Mouse (Mus musculus) limb, embryonic 15.5 days (tissue): ENCODE results near the gene Timm22. TPM values are rescaled to one million over a fixed set of nuclear protein-coding genes. Genes with fewer than 3 reads are reported as not detected.
A peak's percentile ranks its signal among the peaks of the same experiment; 100 is the strongest.

ENCODE experiments used
- ATAC-seq: fragments of 200-750 bp; cut with Nextera tagmentation; 2 replicates; pipeline ENCODE4 v1.8.0; 2017; ENCODE audit warnings: low read depth, moderate TSS enrichment; ENCODE audit not compliant: insufficient number of reproducible peaks, low FRiP score, low TSS enrichment
- H3K27ac ChIP-seq: fragments of 300-500 bp; sonication (generic); 2 replicates; pipeline ENCODE4 v1.5.1; 2015; ENCODE audit warnings: moderate library complexity, mild to moderate bottlenecking, inconsistent platforms
- H3K27me3 ChIP-seq: fragments of 300-500 bp; sonication (generic); 2 replicates; pipeline ENCODE4 v1.6.1; 2015; ENCODE audit warnings: inconsistent platforms
- H3K36me3 ChIP-seq: fragments of 300-500 bp; sonication (generic); 2 replicates; pipeline ENCODE4 v1.6.1; 2015; ENCODE audit warnings: inconsistent platforms
- H3K4me1 ChIP-seq: fragments of 300-500 bp; sonication (generic); 2 replicates; pipeline ENCODE4 v1.6.1; 2015; ENCODE audit warnings: inconsistent platforms
- H3K4me2 ChIP-seq: fragments of 300-500 bp; sonication (generic); 2 replicates; pipeline ENCODE4 v1.6.1; 2015; ENCODE audit warnings: mild to moderate bottlenecking, inconsistent platforms
- H3K4me3 ChIP-seq: fragments of 300-500 bp; sonication (generic); 2 replicates; pipeline ENCODE4 v1.5.1; 2015; ENCODE audit warnings: mild to moderate bottlenecking, inconsistent platforms
- H3K9ac ChIP-seq: fragments of 300-500 bp; sonication (generic); 2 replicates; pipeline ENCODE4 v1.6.1; 2015; ENCODE audit warnings: inconsistent platforms
- H3K9me3 ChIP-seq: fragments of 300-500 bp; sonication (generic); 2 replicates; pipeline ENCODE4 v1.6.1; 2016; ENCODE audit warnings: inconsistent platforms
- WGBS: fragments of 180-500 bp; shearing (Covaris S2); methylation state at CpG from one replicate; pipeline ENCODE4 v1.1.7; 2015; 5-methylcytosine and 5-hydroxymethylcytosine counted together
- polyA plus RNA-seq: library from polyadenylated mRNA; unstranded; fragments of >200 nt; fragmentation: Nextera tagmentation; extraction: Ambion mirVana; gene quantifications from 2 replicates; pipeline ENCODE4 v1.2.1, GENCODE M21; 2015

The Timm22 gene
- polyA plus RNA-seq, 1 experiment from 2014 or later = 107 TPM

DNA sequence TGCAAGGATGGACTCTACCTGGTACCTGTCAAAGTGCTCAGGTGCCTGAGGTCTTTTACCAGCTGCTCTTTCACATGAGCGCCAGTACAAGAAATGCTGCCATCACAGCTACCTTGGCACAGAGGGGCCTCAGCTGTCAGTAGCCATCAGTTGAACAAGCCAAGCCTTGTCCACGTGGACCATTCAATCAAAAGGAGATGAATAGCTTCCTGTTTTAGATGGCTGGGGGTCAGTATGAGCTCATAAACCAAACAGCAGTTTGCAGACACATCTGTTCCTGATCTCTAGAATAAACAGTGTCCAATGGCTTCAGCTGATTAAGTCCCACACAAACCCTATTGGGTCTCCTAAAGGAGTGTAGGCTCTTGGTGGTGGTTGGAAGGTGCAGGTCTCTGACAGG lies 9.2 kb downstream of the Timm22 start:
- Histone ChIP-seq H3K4me2 (no peak overlapping the region), H3K9ac (no peak overlapping the region), H3K4me3 (no peak overlapping the region), H3K27me3 (no peaks in the 10 kb centered on the region), H3K27ac (no peak overlapping the region), H3K9me3 (no peaks in the 10 kb centered on the region), H3K4me1 (peaks cover 49% of the 10 kb centered on the region), H3K36me3 (peaks cover 81% of the 10 kb centered on the region)
- no peak for ATAC-seq
- WGBS = 35% methylated on average over 2 of the region's 2 CpGs

DNA sequence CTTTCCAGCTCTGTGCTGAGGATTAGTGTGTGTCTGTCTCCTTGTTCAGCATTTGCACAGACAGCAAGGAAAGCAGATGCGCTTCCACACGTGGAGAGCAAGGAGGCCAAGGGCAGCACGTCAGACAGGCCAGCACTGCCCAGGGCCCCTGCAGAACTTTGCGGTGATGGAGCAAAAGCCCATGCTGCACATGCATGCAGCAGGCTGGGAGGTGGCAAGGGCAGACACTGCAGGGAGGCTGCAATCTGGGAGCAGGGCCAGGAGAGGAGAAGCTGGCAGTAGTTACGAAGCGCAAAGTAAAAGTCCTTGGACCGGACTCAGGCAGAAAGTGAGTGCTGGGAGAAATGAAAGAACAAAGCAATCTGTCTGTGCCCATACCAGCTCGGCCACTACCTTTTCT lies 11.7 kb downstream of the Timm22 start:
- Histone ChIP-seq H3K4me1 (peaks cover 42% of the 10 kb centered on the region), H3K9me3 (no peaks in the 10 kb centered on the region), H3K27me3 (no peaks in the 10 kb centered on the region), H3K4me3 (no peak overlapping the region), H3K4me2 (no peak overlapping the region), H3K9ac (no peak overlapping the region), H3K27ac (no peak overlapping the region), H3K36me3 (peaks cover 92% of the 10 kb centered on the region)
- WGBS = 70% methylated on average over 8 of the region's 8 CpGs
- no peak for ATAC-seq

DNA sequence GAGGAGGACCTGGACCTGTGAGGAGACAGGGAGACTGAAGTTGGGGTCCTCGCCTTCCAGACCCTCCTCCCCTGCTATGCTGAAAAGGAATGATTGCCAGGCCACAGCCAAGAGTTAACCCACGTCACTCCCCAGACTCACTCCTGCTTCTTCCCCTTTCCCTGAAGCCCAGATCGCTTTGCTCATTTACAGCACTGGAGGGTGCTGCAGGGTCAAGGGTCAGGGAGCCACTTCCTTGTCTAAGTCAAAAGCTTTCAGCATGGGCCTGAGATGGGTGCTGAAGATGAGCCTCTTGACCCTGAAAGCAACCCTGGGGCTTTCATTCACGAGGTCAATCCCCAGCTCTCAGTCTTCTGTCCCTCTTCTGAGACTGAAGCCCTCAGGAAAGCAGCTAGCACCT lies 12.4 kb downstream of the Timm22 start:
- WGBS = 59% methylated on average over 4 of the region's 4 CpGs
- H3K36me3 ChIP-seq = peaks cover 95% of the 10 kb centered on the region
- no peak overlapping the region for H3K27ac ChIP-seq

DNA sequence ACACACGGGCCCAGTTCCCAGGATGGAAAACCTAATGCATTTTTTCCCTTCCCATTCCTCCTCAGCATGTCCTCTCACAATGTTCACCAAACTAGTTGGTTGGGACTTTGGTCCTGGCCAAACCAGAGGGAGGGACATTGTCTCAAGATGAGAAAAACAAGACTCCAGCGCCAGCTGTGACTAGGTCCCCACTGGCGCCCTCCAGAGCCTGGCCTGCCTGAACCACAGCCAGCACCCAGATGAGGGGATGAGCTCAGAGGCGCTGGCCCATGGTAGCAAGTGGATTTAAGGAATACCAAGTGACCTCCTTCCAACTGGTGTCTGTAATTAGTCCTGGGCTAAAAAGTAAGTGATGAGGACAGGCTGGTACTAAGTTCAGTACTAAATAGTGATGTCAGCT lies 14.1 kb downstream of the Timm22 start:
- H3K36me3 ChIP-seq = peaks cover 92% of the 10 kb centered on the region
- H3K4me2 ChIP-seq = no peak overlapping the region
- peaks cover 29% of the 10 kb centered on the region for H3K4me1 ChIP-seq
- H3K27ac ChIP-seq = no peak overlapping the region
- H3K27me3 ChIP-seq = no peaks in the 10 kb centered on the region
- ATAC-seq = no peak
- 52% methylated on average over 4 of the region's 4 CpGs for WGBS
- H3K9me3 ChIP-seq = no peaks in the 10 kb centered on the region
- no peak overlapping the region for H3K4me3 ChIP-seq
- no peak overlapping the region for H3K9ac ChIP-seq

More for the DNA sequence above, 12.4 kb downstream of the Timm22 start:
- Histone ChIP-seq H3K4me3 (no peak overlapping the region), H3K9me3 (no peaks in the 10 kb centered on the region), H3K9ac (no peak overlapping the region), H3K4me1 (peaks cover 34% of the 10 kb centered on the region), H3K4me2 (no peak overlapping the region), H3K27me3 (no peaks in the 10 kb centered on the region)
- ATAC-seq = no peak

DNA sequence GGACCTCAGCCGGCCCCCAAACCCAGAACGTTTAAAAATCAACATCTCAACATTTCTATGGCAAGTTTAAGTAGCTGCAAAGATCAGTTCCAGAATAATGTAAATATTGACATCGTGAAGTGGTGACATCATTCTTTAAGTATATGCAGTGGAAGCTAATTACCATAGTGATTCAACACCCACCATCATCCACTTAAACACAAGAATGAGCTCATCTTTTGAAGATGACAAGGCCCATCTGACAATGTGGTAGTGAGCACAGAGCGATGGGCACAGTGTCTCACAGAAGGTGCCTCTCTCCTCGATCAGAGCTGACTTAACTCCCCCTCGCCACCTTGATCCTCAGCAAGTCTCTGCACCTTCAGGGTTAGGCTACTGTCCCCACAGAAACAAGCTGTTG lies 19.0 kb downstream of the Timm22 start:
- Histone ChIP-seq H3K36me3 (peaks cover 49% of the 10 kb centered on the region), H3K9ac (no peak overlapping the region)

DNA sequence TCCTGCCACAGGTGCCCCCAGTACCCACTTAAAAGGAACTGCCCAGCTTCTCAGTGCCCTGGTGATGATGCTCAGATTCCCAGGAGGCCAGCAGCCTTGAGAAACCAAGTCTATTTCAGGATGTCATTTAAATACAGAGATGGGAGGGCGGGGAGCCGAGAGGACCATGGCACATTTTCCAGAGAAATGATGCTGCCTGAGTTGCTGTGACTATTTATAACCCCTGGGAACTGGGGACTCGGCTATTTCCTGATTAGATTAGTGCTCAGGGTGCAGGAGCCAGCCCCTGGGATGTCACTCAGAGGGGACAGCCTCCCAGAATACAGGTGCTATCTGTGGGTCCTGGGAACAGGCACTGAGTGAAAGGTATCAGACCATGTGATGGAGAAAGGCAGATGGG lies 21.0 kb downstream of the Timm22 start:
- ATAC-seq = no peak
- Histone ChIP-seq H3K9ac (no peak overlapping the region), H3K27ac (no peak overlapping the region), H3K4me2 (no peak overlapping the region), H3K4me1 (peaks cover 41% of the 10 kb centered on the region), H3K4me3 (no peak overlapping the region), H3K27me3 (no peaks in the 10 kb centered on the region), H3K36me3 (peaks cover 39% of the 10 kb centered on the region), H3K9me3 (no peaks in the 10 kb centered on the region)
- 69% methylated on average over 3 of the region's 3 CpGs for WGBS

More for the DNA sequence above, 19.0 kb downstream of the Timm22 start:
- ATAC-seq = no peak
- no peaks in the 10 kb centered on the region for H3K9me3 ChIP-seq
- no peaks in the 10 kb centered on the region for H3K27me3 ChIP-seq
- H3K4me3 ChIP-seq = no peak overlapping the region
- 77% methylated on average over 6 of the region's 6 CpGs for WGBS
- no peak overlapping the region for H3K4me2 ChIP-seq
- H3K27ac ChIP-seq = no peak overlapping the region
- H3K4me1 ChIP-seq = peaks cover 27% of the 10 kb centered on the region

DNA sequence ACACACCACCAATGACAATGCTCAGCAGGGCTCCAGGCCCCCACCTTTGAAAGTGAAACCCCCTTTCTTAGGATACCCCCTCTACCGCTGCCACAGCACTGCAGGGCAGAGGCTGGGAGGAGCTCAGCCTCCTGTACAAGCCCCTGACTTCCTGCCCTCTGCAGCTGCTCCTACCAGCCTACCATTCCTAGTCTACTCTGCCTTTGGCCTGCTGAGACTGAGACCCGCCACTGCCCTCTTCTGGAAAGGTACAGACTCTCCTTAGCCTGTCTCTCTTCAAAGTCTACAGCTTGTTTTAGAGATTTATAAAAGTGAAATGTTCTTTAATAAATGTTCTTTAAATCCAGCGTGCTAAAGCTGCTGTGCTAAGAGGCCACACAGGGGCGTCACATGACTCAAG lies 22.3 kb downstream of the Timm22 start:
- ATAC-seq = peak; percentile 16; the same call in 1 of the 2 replicates
- H3K4me2 ChIP-seq = no peak overlapping the region
- WGBS = 37% methylated on average over 4 of the region's 4 CpGs
- H3K4me3 ChIP-seq = no peak overlapping the region
- H3K27ac ChIP-seq = peak overlapping the region; percentile 90
- no peak overlapping the region for H3K9ac ChIP-seq
- no peaks in the 10 kb centered on the region for H3K27me3 ChIP-seq
- H3K9me3 ChIP-seq = no peaks in the 10 kb centered on the region
- H3K4me1 ChIP-seq = peaks cover 49% of the 10 kb centered on the region
- peaks cover 32% of the 10 kb centered on the region for H3K36me3 ChIP-seq

DNA sequence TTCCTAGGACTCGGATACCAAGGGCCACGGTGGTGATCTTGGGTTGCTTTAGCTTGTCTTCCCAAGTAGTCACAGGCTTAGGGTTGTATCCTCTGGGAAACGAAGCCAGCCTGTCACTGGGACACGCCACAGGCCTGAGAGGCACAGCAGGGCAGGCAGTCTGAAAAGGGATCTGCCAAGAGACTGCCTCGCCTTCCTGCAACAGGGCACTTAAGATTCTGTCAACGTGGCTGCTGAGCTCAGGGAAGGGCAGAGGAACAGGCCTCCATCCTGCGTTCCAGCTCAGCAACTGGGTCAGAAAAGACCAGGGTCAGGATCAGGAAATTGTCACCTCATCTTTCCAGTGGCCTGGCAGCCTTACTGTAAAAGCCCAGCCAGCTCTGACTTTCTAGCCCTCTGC lies 22.8 kb downstream of the Timm22 start:
- no peak for ATAC-seq
- peak overlapping the region; percentile 90 for H3K27ac ChIP-seq
- 37% methylated on average over 7 of the region's 7 CpGs for WGBS
- no peak overlapping the region for H3K9ac ChIP-seq
- no peak overlapping the region for H3K4me2 ChIP-seq
- H3K9me3 ChIP-seq = no peaks in the 10 kb centered on the region
- H3K4me1 ChIP-seq = peaks cover 54% of the 10 kb centered on the region
- H3K4me3 ChIP-seq = no peak overlapping the region
- H3K36me3 ChIP-seq = peaks cover 27% of the 10 kb centered on the region
- no peaks in the 10 kb centered on the region for H3K27me3 ChIP-seq

DNA sequence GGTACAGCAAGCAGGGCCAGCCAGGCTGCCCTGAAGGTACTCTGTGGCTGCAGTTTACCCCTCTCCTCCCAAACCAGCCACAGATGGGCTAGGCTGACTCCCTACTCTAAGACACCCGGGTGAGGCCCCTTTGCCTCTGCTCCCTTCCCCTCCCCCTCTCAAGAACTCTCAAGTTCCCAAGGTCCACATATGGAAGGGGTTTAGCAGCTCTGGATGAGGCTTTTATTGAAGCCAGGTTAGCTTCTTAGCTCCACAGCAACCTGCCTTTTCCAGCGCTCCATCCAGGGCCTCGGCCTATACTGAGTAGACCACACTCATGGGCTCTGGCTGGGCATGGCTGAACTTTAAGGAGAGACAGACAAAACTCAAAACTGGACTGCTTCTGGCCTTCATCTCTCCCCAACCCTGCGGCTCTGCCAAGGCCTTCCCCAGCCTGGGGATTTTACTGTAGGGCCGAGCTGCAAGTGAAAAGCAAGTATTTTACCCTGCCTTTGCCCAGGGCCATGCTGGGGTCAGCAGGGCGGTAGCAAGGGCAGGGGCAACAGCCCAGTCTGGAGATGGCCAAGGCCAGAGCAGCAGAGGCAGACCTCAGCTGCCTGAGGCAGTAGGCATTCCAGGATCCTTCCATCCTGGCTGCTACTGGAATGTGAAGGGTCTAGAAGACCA lies 23.3 kb downstream of the Timm22 start:
- H3K4me1 ChIP-seq = peaks cover 59% of the 10 kb centered on the region
- ATAC-seq = peak; percentile 71
- WGBS = 29% methylated on average over 6 of the region's 6 CpGs

DNA sequence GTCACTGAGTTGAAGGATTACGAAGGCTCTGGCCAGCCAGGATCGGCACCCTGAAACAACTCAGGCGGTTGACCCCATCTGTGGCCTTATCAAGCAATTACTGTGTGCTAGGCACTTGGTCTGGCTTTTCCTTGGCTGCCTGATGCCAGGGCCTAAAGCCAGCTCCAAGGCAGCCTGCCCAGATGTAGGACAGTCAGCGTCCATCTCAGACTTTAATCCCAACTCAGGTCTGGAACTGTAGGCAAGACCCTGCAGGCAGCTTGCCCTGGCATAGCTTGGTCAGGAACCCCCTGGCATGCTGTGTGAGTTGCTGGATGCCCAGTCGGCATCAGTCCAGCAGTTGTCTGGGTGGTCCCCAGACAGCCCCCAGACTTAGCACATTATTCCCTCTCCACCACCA lies 29.3 kb downstream of the Timm22 start:
- peak overlapping the region; percentile 47 for H3K4me3 ChIP-seq
- H3K36me3 ChIP-seq = peaks cover 22% of the 10 kb centered on the region; the same call in 1 of the 2 replicates
- H3K27ac ChIP-seq = peak overlapping the region; percentile 88; the same call in 1 of the 2 replicates
- WGBS = 73% methylated on average over 5 of the region's 5 CpGs
- no peak for ATAC-seq
- H3K27me3 ChIP-seq = no peaks in the 10 kb centered on the region
- peaks cover 76% of the 10 kb centered on the region for H3K4me1 ChIP-seq
- H3K9ac ChIP-seq = no peak overlapping the region
- no peaks in the 10 kb centered on the region for H3K9me3 ChIP-seq
- H3K4me2 ChIP-seq = peak overlapping the region; percentile 70

More for the DNA sequence above, 23.3 kb downstream of the Timm22 start:
- Histone ChIP-seq H3K4me3 (no peak overlapping the region), H3K27me3 (no peaks in the 10 kb centered on the region), H3K4me2 (0 out of 2 replicates have a peak overlapping the region, but pooled peaks have one; percentile 5), H3K9ac (peak overlapping the region; percentile 28; the same call in 1 of the 2 replicates), H3K36me3 (peaks cover 22% of the 10 kb centered on the region), H3K9me3 (no peaks in the 10 kb centered on the region), H3K27ac (peak overlapping the region; percentile 90)

DNA sequence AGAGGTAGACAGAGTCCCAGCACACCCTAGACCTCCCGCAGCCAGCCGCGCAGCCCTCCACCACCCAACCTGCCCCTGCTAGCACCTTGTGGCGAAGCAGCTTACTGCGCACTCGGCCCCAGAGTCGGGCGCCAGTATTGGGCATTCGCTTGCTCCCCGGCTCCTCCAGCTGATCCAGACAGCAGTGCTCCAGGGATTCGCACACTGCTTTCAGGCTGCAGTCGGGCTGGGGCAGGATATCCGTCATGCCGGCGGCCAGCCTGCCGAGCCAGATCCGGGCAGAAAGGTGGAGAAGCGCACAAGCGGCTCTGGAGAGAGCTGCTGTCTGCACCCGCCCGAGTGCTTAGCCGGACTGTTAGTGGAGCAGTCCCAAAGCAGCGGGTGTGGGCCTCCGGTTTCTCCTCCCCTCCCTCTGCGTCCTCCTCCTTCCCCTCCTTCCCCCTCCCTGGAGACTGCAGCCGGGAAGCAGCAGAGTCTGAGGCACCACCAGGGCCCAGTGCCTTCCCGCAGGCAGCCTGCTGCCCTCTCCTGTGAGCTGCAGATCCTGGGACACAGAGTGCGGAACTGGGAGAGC lies 30.2 kb downstream of the Timm22 start:
- ATAC-seq = peak; percentile 76
- Histone ChIP-seq H3K9me3 (no peaks in the 10 kb centered on the region), H3K4me2 (peak overlapping the region; percentile 70), H3K4me3 (peak overlapping the region; percentile 47), H3K27ac (peak overlapping the region; percentile 88), H3K27me3 (no peaks in the 10 kb centered on the region), H3K9ac (peak overlapping the region; percentile 35; the same call in 1 of the 2 replicates), H3K4me1 (peaks cover 70% of the 10 kb centered on the region), H3K36me3 (peaks cover 20% of the 10 kb centered on the region; the same call in 1 of the 2 replicates)
- WGBS = 9% methylated on average over 28 of the region's 28 CpGs

DNA sequence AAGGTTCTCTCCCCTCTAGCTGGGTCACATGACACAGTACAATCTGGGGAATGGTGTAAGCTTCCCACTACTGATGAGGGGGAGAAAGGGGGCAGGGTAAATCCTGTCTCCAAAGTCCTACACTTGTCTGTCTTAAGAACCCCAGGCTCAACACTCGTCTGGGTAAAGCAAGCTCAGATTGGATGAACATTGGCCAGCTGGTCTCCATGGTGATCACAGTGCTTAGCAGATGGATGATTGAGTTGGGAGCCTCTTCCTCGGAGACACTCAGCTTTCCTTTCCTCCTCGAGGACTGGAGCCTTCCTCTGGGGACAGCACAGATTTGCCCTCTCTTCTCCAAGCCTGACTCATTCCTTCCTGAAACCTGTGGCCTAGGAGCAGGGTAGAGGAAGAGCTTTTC lies 32.9 kb downstream of the Timm22 start:
- no peaks in the 10 kb centered on the region for H3K9me3 ChIP-seq
- WGBS = 32% methylated on average over 3 of the region's 3 CpGs
- no peak overlapping the region for H3K9ac ChIP-seq
- H3K27ac ChIP-seq = no peak overlapping the region
- no peaks in the 10 kb centered on the region for H3K27me3 ChIP-seq
- no peak overlapping the region for H3K4me2 ChIP-seq
- no peak overlapping the region for H3K4me3 ChIP-seq
- ATAC-seq = no peak
- H3K36me3 ChIP-seq = 0 out of 2 replicates have a peak, but pooled peaks cover 18% of the 10 kb centered on the region
- H3K4me1 ChIP-seq = peaks cover 48% of the 10 kb centered on the region
